Mouse (Mus musculus): Measurements from ENCODE around the gene Tent5c.

DNA sequence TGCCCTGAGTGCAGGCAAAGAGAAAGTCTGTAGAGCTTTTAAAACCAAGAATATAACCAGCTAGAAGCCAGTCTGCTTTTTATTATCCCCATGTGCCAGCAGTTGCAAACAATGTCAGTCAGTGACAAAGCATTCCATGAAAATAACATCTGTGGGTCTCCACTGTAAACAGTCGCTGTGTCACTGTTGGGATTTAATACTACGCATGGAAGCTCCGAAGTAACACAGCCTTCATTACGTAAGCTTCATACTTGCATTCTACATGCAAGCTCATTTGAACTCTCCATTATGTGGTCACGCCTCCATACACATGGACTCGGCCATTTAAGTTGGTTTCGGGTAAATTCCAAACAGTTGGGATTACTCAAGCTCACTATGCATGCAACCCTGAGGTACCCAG is 77.2 kb downstream of the Tent5c start:
- TF ChIP-seq POLR2A (IDR thresholded peaks at IDR 0.05; ENCODE audit: borderline replicate concordance, control insufficient read depth, low read depth, low read length) (no peak), CTCF (IDR thresholded peaks at IDR 0.05; ENCODE audit: control insufficient read depth, insufficient read depth, low read length) (no peak)
